Mouse (Mus musculus) frontal cortex, postnatal 10 days (tissue): Measurements from ENCODE around the gene Kncn.

ENCODE experiments used
- DNase-seq, 2 experiments: peaks; one replicate each; pipeline ENCODE4 v3.0.0; 2022; ENCODE audit warnings: low spot score in 2 of 2, mixed read lengths in 1 of 2

Kncn gene

DNA sequence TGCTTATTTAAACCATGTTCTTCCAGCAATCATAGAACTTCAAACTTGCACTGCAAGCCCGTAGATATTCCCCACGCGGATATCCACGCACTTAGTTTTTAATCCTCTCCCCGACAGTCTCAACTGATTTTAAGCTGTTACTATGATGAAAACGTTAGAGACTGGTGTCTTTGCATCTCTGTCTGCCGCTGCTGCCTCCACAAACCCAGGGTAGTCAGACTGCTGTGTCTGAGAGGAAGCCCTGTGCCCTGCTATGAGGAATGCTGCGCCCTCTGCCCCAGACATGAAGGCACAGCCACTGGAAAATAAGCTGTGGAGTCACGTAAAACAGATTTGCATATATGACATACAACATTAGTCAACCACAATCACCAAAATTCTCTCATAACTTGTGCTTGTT lies 5.4 kb upstream of the Kncn start:
- no peak for DNase-seq

GRCm38 (mm10) chr4:115881183-115881582 lies 3.0 kb upstream of the Kncn start:
- peak; percentile 58 to 64 for DNase-seq

DNA sequence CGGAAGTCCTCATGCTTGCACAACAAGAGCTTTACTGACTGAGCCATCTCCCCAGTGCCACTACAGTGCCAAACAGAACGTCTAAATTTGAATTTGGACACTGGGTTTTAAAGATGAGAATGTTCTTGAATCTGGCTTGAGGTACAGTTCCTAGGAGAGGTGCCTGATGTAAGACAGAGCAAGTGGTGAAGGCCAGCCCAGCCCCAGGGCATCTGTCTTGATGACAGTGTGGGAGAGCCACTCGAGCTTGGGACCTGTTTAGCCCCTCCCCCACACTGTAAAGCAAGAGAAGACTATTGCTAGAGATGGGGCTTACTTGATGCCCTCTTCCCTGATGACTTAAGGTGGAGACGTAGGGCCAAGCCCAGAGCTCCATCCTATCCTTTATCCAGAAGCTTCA lies 2.0 kb upstream of the Kncn start:
- DNase-seq: no peak

DNA sequence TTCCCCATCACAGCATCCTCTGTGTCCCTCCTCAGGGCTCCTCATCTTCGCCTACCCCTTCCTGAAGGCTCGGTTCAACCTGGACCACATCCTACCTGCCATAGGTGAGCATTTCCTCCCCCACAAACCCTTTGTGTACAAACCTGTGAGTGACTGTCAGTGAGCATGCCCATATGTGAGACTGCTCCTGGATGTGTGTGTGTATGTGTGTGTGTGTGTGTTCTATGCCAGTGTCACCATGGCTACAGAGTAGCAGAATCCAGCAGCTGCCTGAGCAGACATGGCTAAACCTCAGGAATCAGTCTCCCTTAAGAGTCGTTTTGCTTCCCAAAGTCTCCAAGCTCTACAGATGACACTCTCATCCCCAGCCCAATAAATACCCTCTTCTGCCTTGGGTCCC lies 1.6 kb downstream of the Kncn start:
- peak; percentile 34 to 46 for DNase-seq

DNA sequence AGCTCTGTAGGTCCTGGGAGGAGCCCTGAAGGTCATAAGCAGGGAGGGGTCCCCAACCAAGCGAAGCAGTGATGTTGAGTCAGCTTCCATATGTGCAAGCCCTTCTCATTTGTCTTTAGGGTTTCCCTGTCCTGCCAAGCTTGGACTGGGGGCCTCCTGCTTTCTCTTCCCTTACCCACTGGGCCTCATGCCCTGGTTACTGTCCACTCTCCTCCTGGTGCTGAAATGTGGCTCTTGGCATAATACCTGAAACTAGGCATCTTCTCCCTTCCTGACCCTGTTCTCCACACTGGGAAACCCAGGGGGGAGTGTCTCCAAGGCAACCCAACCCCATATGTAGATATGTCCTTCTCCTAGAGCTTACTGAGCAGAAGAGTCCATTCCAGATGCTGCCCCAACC lies 2.7 kb downstream of the Kncn start:
- DNase-seq: no peak

DNA sequence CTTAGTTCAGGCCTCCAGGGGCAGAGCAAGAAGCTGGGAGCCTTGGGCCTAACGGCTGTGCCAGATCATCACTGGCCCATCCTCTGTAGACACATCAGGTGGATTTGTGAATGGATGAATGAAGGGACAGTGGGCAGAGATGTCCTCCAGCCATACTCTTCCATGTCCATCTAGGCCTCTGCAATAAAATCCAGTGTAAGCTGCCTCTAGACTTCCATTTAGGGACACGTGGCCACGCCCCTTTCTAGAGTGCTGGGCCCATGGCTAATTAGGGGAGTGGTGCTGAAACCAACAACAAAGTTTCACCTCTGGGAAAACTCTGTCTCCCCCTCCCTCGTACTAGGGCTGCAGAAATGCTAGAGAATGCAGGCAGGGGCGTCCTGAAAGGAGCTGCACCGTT lies 5.9 kb downstream of the Kncn start:
- no peak for DNase-seq

GRCm38 (mm10) chr4:115890553-115890952 lies 6.4 kb downstream of the Kncn start, which contains the start of gene 6430628N08Rik:
Gene 6430628N08Rik (plus strand): TSS chr4:115890665.
- DNase-seq: no peak

DNA sequence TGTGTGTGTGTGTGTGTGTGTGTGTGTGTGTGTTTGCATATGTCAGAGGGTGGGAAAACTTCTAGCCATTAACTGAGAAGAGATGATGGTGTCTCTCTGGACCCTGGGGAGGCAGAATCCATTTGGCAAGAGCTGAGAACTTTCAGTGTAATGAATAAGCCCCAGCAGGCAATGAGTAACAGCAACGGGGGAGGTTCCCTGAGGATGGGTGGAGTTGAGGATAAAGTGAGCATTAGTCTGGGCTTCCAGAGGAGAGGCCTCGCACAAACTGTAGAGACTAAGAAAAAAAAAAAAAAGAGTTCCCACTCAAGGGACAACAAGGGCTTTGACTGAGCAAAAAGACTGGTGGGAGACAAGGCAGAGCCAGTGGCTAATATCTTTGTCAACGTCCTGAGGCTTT lies 10.1 kb downstream of the Kncn start:
- DNase-seq: no peak

GRCm38 (mm10) chr4:115897901-115898631 lies 13.9 kb downstream of the Kncn start:
- DNase-seq: peak in 1 of 2 experiments; percentile 25

- DNase-seq: peak in 1 of 2 experiments; percentile 81
Observed at GRCm38 (mm10) chr4:115902816-115903215, 18.6 kb downstream of the Kncn start.

- DNase-seq: no peak
Observed at GRCm38 (mm10) chr4:115904375-115904774, 20.2 kb downstream of the Kncn start.

DNA sequence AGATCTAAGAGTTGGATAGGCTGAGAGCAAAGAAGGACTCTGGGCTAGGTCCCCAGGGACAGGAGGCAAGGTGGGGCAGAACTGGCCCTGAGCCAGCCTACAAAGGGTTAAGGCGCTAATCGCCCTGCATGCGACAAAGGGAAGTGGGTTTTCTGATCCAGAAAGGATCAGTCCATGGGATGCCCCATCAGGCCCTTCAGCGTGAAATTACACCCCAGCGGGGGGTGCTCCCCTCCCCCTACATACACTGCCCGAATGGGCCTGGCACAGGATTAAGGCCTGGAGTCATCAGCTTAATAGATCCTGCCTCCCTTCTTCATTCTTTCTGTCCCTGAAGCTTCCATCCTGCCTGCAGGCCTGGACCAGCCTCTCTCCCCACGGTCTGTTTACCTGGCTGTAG lies 21.5 kb downstream of the Kncn start:
- DNase-seq: no peak

DNA sequence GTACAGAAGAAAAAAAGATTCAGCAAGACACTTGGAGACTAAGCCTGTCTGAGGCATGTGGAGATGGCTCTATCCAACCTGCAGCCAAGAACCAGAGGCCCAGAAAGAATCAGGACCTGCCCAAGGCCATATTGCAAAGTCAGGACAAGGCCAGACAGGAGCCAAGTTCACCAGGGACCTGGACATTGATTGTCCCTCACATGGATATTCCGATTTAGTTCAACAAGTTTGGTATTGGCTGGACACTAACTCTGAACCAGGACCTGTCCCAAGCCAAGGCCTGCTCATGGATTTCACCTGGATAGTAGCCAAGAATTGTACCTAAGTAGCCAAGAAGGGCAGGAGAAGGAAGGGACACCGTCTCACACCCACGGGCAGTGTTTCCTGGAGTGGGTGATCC lies 22.6 kb downstream of the Kncn start:
- no peak for DNase-seq

GRCm38 (mm10) chr4:115907994-115908393 lies 23.8 kb downstream of the Kncn start:
- no peak for DNase-seq

DNA sequence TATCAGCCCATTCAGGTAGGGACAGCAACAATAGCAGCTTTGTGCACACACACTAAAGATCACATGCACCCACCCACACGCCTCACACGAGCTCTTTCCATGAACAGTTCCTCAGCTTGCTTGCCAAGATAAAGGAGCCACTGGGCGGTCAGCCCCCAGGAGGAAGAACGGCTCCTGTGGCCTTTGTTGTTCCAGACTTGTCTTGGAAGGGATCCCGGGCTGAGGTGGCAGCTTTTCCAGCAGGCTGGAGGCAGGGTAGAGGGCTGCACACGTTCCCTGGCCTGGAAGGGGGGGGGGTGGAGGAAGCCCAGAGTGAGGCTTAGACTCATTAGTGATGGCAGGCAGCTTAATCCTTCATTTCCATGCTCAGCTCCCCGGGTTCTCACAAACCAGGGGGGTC lies 24.4 kb downstream of the Kncn start:
- DNase-seq: no peak

DNA sequence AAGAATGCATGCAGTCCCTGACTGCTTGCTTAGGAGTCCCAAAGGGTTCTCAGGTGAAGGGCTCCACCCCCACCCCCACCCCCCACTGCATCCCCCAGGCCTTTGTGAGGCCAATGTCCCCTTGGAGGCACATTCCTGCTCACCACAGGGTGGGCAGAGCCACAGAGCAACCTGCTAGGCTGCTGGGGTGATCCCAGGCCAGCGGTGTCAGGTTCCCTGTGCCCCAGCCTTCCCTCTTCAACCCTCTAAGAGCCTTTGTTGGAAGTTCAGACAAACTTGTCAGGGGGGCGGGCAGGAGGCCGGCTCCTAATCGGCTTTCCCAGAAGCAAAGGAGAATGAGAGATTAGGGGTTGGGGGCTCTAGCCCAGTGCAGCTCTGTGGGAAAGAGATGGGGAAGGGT lies 27.4 kb downstream of the Kncn start:
- no peak for DNase-seq

DNA sequence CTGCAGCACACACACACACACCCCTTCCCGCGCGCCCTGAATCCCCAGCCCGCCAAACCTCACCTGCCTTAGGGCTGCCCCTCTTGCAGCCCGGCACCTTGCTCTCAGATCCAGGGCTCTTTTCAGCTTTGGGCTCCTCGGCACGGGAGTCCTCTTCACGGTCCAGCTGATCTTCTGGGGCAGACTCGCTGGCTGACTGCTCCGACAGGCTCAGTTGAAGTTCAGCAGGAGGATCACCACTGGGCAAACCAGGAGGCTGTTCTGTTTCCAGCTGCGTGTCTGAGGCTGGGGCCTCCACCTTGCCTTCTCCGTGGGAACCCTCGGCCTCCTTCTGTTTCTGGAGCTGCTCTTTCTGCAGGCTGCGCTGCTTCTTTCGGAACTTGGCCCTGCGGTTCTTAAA lies 35.7 kb downstream of the Kncn start:
- DNase-seq: no peak

DNA sequence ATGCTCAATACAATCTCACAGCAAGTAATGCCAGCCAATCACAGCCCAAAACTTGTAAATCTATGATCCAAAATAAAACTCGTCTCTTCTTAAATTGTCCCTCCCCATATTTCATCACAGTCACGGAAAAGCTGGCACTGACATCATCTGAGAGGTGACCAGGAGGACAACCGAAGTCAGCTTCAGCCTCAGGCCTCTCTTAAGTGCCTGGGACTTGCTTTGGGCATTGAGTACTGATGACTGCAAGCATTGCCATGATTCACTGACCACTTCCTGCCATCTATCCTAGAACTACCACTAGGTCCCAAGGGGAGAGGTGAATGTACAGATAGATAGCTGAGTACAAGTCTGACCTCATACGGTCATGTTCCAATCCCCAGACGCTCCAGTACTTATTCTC lies 38.5 kb downstream of the Kncn start:
- no peak for DNase-seq

DNA sequence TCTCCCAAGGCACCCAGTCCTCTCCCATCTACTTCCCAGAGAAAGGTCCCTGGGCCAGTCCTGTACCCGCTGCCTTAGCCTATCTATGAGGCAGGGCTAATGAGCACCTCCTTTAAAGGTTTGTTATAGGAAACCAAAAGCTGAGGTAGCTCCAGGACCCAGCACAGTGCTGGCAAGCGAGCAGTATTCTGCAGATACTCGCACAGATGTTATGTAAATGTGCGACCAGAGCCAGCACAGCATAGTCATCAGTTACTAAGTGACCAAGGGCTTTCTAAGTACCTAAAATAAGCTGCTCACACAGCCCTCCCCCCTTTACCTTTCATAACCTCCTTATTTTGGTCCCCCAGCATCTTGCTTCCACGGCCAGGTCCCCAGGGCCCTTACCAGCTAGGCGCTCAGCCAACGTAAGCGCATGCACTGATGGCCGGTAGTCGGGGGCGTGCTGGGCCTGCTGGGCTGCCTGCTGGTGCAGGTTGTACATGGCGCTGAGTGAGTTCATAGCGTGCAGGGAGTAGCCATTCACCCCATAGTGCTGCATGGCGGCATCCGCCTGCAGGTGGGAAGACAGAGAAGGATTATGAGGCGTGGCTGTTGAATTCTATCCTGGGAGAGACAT lies 39.2 kb downstream of the Kncn start:
- DNase-seq: no peak

- DNase-seq: no peak
Observed at GRCm38 (mm10) chr4:115927637-115928036, 43.4 kb downstream of the Kncn start.

- DNase-seq: no peak
Observed at GRCm38 (mm10) chr4:115931556-115932088, 47.4 kb downstream of the Kncn start.

DNA sequence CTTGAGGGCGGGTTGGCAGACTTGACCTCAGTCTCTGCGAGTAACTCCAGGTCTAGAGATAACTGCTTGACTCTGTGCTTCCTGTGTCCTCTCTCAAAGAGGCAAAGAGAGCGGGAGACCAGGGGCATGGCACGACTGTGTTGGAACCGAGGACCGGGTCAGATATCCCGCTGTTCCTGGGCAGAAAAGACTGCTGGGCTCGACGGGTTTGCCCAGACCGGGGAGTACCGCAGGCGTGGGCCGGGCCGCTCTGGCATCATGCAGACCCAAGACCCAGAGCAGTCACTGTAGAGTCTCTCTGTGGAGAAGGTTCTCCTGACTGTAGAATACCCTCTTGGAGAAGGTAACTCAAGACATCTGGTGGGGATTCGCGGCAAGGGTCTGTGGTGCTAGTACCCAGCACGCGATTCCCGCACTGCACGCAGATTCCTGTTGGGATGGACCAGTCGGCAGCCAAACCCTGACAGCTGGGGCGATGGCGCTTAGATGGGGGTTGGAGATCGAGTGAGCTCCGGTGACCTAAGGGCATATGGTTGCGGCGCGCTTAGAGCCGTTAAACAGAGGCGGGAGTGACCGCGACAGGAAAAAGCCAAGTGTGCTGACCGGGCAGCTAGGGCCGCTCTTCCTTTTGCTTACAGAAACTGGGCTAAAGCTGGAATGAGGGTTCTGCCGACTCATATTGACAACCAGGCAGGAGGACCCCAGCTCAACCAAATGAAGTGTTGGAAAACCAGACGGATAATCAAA lies 51.8 kb downstream of the Kncn start:
- no peak for DNase-seq

GRCm38 (mm10) chr4:115936646-115937045 lies 52.4 kb downstream of the Kncn start:
- no peak for DNase-seq
